Mouse (Mus musculus): Measurements from ENCODE around the gene Creb3l2.
"Not testable (repeated sequence)": the region's sequence is repeated elsewhere in the genome, so short reads cannot be mapped to it uniquely, and the experiment has no call there.

Gene Creb3l2

GRCm38 (mm10) chr6:37407876-37408275, 34.1 kb downstream of the Creb3l2 start:
- no peak for DNase-seq

GRCm38 (mm10) chr6:37406903-37407302, 35.0 kb downstream of the Creb3l2 start:
- DNase-seq, result no peak

- no peak for DNase-seq
Observed at GRCm38 (mm10) chr6:37406018-37406417, 35.9 kb downstream of the Creb3l2 start.

GRCm38 (mm10) chr6:37404325-37404724, 37.6 kb downstream of the Creb3l2 start:
- DNase-seq, result no peak

GRCm38 (mm10) chr6:37401928-37402327, 40.0 kb downstream of the Creb3l2 start:
- DNase-seq, result no peak

- DNase-seq, result no peak
Observed at GRCm38 (mm10) chr6:37400866-37401525, 41.0 kb downstream of the Creb3l2 start.

- DNase-seq, result no peak
Observed at GRCm38 (mm10) chr6:37400167-37400566, 41.8 kb downstream of the Creb3l2 start.

GRCm38 (mm10) chr6:37398943-37399342, 43.0 kb downstream of the Creb3l2 start:
- no peak for DNase-seq

- no peak for DNase-seq
Observed at GRCm38 (mm10) chr6:37397973-37398372, 44.0 kb downstream of the Creb3l2 start.

- DNase-seq, result no peak
Observed at GRCm38 (mm10) chr6:37397254-37397653, 44.7 kb downstream of the Creb3l2 start.

GRCm38 (mm10) chr6:37396127-37396526, 45.8 kb downstream of the Creb3l2 start:
- DNase-seq, result no peak

- no peak for DNase-seq
Observed at GRCm38 (mm10) chr6:37393263-37393662, 48.7 kb downstream of the Creb3l2 start.

GRCm38 (mm10) chr6:37392262-37392661, 49.7 kb downstream of the Creb3l2 start:
- DNase-seq, result no peak

- no peak for DNase-seq
Observed at GRCm38 (mm10) chr6:37391313-37391712, 50.6 kb downstream of the Creb3l2 start.

GRCm38 (mm10) chr6:37388960-37389359, 53.0 kb downstream of the Creb3l2 start:
- DNase-seq, result no peak

GRCm38 (mm10) chr6:37388501-37388900, 53.4 kb downstream of the Creb3l2 start:
- no peak for DNase-seq

GRCm38 (mm10) chr6:37387281-37387680, 54.7 kb downstream of the Creb3l2 start:
- DNase-seq, result no peak

GRCm38 (mm10) chr6:37385602-37386285, 56.2 kb downstream of the Creb3l2 start:
- no peak for DNase-seq

- peak; percentile 27 for DNase-seq
Observed at GRCm38 (mm10) chr6:37382761-37383160, 59.2 kb downstream of the Creb3l2 start.

- DNase-seq, result no peak
Observed at GRCm38 (mm10) chr6:37377836-37378580, 63.9 kb downstream of the Creb3l2 start.

GRCm38 (mm10) chr6:37377387-37377786, 64.6 kb downstream of the Creb3l2 start:
- DNase-seq, result not testable (repeated sequence)

- DNase-seq, result no peak
Observed at GRCm38 (mm10) chr6:37375452-37375851, 66.5 kb downstream of the Creb3l2 start.

GRCm38 (mm10) chr6:37371341-37371740, 70.6 kb downstream of the Creb3l2 start:
- no peak for DNase-seq

GRCm38 (mm10) chr6:37370566-37370965, 71.4 kb downstream of the Creb3l2 start:
- DNase-seq, result no peak

All from retina, postnatal 1 day (tissue).